Mouse (Mus musculus) cerebellum, adult 18-20 months (tissue): ENCODE data around the gene 0610009B22Rik.

Experiments
- DNase-seq, 2 experiments: peaks; one replicate each; pipeline ENCODE4 v3.0.0; 2021

0610009B22Rik gene

GRCm38 (mm10) chr11:51658291-51658690 is 30.4 kb downstream of the 0610009B22Rik start:
- no peak for DNase-seq

GRCm38 (mm10) chr11:51656798-51657521 is 31.7 kb downstream of the 0610009B22Rik start:
- DNase-seq = no peak

DNA sequence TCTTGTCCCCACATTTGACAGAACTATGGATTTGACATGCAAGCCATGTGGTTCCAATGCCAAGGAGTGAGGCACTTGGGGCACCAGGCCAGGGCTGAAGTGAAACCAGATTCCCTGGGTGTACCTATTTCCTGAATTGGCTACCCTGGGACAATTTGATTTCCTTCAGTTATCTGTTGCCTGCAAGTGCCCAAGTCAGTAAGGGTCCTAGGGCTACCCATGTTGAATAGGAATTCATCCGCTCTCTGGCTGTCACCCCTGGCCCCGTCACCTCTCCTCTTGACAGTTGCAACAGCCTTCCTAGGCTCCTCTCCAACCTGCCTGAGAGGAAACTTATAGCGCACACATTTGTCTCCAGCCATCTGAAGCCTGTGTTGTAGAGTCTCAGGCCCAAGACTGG is 33.8 kb downstream of the 0610009B22Rik start:
- no peak for DNase-seq

- no peak for DNase-seq
Measured at GRCm38 (mm10) chr11:51653736-51654135, 34.9 kb downstream of the 0610009B22Rik start.

- DNase-seq = no peak
Measured at GRCm38 (mm10) chr11:51652889-51653418, 35.7 kb downstream of the 0610009B22Rik start.

DNA sequence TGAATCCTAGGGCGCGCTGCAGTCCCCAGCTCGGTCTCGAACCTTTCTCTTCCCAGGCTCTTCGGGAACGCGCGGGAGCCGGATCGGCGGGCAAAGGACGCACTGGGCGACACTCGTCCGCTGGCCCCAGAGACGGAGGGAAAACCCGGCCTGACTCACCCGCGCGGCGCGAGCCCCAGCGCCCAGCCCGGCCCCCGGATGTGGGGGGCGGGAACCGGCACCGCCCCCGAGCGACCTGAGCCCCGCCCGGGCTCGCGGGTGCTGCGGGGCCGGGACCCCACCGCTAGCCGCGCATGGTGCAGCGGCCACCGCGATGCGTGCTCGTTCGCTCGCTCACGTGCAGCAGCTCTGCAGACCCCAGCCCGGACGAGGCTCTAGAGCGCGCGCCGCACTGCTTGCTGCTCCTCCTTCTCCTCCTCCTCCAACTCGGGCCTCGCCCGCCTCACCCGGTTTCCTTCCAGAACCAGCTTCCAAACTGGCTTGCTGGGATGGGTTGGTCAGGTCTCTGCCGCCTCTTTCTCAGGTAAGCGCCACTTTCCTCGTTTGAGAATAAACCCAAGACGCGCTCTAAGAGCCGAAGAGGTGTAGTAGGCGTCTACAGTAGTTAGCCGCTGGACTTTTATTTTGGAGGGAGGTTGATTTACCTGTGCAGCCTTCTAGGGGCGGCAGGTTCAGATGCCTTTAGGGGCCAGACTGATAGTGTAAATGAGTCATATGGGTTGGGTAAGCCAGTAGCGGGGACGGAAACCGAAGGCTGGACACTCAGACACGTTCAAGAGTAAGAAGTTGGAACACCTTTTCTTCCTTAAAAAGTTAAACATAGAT is 37.8 kb downstream of the 0610009B22Rik start, which contains the start of the genes N4bp3 and D930048N14Rik:
Gene N4bp3, minus strand, starts transcription at position 152 of the 825 bp plus-strand sequence.
Gene D930048N14Rik, plus strand, starts transcription at position 264 of the 825 bp plus-strand sequence.
- DNase-seq = peak; percentile 48 to 62

- peak in 1 of 2 experiments; percentile 40 for DNase-seq
Measured at GRCm38 (mm10) chr11:51650261-51650660, 38.4 kb downstream of the 0610009B22Rik start.

DNA sequence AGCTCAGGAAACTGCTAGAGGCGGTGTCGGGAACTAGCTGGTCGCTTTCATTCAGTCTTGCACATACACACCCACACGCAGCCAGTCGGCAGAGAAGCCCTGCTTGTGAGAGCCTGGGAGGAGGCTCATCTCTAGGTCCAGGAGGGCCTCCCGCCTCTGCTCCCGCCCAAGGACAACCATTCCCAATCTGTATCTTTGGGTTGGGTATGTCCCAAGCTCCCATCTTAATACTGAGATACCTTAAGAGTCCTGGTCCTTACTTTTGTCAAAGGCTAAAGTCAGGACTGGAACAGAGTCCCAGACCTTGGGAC is 38.8 kb downstream of the 0610009B22Rik start:
- DNase-seq = no peak

- no peak for DNase-seq
Measured at GRCm38 (mm10) chr11:51649111-51649888, 39.4 kb downstream of the 0610009B22Rik start.

GRCm38 (mm10) chr11:51648566-51648965 is 40.1 kb downstream of the 0610009B22Rik start:
- DNase-seq = no peak

GRCm38 (mm10) chr11:51646751-51647667 is 41.7 kb downstream of the 0610009B22Rik start:
- peak in 1 of 2 experiments; percentile 1 for DNase-seq

- DNase-seq = no peak
Measured at GRCm38 (mm10) chr11:51646245-51646644, 42.4 kb downstream of the 0610009B22Rik start.

DNA sequence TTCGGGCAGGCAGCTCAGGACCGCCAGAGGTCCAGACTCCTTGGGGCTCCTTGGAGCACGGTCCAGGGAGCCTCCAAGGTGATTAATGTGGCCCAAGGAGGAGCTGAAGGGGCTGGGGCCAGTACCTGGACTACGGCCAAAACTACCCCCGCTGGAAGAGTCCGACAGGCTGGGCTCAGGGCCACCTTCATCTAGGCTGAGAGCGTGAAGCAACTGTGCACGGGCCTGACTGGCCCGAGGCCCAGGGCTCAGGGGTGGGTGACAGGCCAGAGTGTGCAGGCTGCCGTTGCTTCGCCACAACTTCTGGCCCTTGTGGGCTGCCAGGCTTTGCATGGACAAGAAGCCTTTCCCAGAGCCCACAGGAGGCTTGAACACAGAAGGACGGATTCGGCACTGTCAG is 43.4 kb downstream of the 0610009B22Rik start:
- DNase-seq = peak in 1 of 2 experiments; percentile 10

DNA sequence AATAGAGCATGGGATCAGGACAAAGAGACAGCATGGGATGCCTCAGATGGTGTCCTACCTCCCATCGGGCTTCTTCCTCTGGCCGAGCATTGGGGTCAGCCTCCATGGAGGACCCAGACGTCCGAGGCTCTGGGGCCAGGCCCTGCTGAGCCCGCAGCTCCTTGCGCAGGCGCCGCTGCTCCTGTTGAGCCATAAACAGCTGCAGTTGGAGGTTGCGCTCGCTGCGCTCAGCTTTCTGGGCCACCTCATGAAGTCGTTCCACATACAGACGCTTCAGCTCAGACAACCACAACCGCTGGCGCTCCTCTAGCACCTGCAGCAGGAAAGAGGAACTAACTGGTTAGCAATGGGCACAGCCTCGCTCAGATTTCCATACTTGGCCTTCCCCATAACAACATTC is 44.5 kb downstream of the 0610009B22Rik start:
- DNase-seq = peak in 1 of 2 experiments; percentile 30

DNA sequence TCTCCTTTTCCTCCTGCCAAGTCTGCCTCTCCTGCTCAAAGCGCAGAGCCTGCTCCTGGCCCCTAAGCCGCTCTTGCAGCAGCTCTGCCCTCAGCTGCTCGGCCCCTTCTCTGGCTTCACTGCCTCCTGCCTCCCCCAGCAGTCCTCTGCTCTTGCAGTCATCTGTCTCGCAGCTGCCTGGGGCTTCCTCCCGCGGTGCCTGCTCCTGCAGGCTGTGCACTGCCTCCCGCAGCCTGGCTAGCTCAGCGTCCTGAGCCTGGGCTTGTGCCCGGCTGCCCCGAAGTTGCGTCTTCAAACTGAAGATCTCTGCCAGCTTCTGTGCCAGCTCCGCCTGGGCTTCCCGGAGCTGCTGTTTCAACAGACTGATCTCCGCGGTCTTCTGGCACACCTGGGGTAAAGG is 44.9 kb downstream of the 0610009B22Rik start:
- peak; percentile 43 to 62 for DNase-seq

DNA sequence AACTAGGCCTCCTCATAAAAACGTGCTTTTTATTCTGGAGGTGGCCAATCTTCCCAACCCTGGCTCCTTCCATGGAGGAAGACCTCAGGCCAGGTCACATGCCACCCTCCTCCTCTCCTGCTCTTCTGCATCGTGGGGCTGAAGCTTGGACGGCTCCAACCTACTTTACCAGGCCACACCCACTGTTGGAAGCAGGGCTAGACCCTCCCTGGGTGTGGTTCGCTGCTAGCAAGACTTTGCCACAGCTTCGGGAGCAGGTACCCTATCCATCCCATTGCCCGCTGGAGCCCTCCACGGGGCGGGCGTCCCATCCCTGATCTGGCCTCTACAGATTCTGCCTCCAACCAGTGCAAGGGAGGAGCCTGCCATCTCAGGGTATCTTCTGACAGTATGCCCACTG is 45.5 kb downstream of the 0610009B22Rik start:
- no peak for DNase-seq

GRCm38 (mm10) chr11:51640748-51641147 is 47.9 kb downstream of the 0610009B22Rik start:
- DNase-seq = peak in 1 of 2 experiments; percentile 2

DNA sequence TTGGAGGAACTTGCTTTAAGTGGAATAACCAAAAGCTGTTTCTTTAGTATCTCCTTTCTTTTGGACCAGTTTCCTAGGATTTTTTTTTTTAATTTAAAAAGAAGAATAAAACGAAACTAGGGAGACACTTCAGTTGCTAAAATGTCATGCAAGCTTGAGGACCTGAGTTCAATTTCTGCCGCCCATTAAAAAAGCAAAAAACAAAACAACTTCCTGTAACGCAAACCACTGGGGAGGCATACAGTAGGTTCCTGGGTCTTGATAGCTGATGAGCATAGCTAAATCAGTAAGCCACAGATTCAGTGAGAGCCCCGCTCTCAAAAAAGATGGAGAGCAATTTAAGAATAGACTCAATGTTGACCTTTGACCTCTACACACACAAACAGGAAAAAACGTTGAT is 50.2 kb downstream of the 0610009B22Rik start:
- DNase-seq = no peak

GRCm38 (mm10) chr11:51637971-51638414 is 50.7 kb downstream of the 0610009B22Rik start:
- peak in 1 of 2 experiments; percentile 31 for DNase-seq

GRCm38 (mm10) chr11:51636323-51636684 is 52.4 kb downstream of the 0610009B22Rik start:
- DNase-seq = peak; percentile 65 to 75

- peak; percentile 91 to 92 for DNase-seq
Measured at GRCm38 (mm10) chr11:51635525-51636322, 53.0 kb downstream of the 0610009B22Rik start, which contains the start of gene Rmnd5b. Gene Rmnd5b (minus strand): TSS chr11:51635896.
